Mouse (Mus musculus) brain, embryonic 14.5 days (tissue): Measurements from ENCODE around the gene Gm17349.
A peak's percentile ranks its signal among the peaks of the same experiment; 100 is the strongest.

Experiments
- CTCF ChIP-seq: fragments of 200-500 bp; IDR thresholded peaks from 2 replicates; pipeline ENCODE4 v1.5.1; 2012; ENCODE audit warnings: inconsistent platforms, mild to moderate bottlenecking, moderate library complexity, borderline replicate concordance; ENCODE audit not compliant: insufficient read depth, insufficient read length; ENCODE audit errors: extremely low read depth
- POLR2A ChIP-seq: fragments of 200-500 bp; IDR thresholded peaks from 2 replicates; pipeline ENCODE4 v1.6.1; 2012; ENCODE audit warnings: mild to moderate bottlenecking, inconsistent platforms, borderline replicate concordance; ENCODE audit not compliant: poor library complexity, insufficient read depth, insufficient read length, severe bottlenecking; ENCODE audit errors: extremely low read depth

DNA sequence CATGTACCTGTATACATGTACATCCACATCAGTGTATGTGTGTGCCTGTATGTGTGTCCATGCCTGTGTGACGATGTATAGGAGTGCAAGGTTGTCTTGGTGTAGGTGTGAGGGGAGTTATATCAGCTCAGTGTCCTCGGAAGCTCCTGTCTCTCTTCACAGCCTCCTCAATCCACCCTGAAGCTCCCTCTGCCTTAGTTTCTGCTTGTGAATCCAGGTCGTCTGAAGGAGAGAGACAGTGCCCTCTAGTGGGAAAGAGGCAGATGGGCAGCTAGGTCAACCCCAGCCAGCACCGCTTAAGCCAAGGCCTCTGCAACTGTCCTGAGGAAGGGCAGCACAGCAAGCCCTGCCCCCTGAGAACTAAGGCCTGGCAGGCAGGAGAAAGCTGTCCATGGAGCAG, 16.6 kb downstream of the Gm17349 start:
- TF ChIP-seq CTCF (peak; percentile 95), POLR2A (no peak)
